Mouse (Mus musculus): ENCODE results near the gene Brsk2. TPM values are rescaled to one million over a fixed set of nuclear protein-coding genes. Genes with fewer than 3 reads are reported as not detected.

Brsk2 gene
- polyA plus RNA-seq, 2 experiments, result 0.03 to 0.05 TPM

DNA sequence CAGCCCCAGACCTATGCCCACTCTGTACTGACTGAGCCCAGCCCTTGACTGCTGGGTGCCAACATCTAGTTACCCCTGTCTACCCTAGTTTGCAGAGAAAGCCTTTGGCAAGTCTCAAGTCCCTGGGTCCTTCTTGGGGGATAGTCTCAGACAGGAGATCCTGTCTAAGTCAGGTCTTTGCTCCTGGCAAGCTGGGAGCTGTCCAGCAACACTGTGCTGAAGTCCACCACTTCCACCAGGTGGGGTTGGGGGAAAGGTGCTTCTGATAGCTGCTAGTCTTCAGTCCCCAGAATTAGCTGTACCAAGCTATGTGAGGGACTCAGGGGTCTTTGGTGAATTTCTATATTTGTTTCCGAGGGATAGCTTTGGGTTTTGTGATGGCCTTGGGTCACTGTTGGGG is 9.6 kb downstream of the Brsk2 start:
- H3K27me3 ChIP-seq (ENCODE audit: control insufficient read depth, insufficient read depth, low read length), result no peaks in the 10 kb centered on the region
- WGBS (ENCODE audit: insufficient replicate concordance), result 41% methylated on average over 1 of the region's 1 CpGs
- no peak overlapping the region for H3K27ac ChIP-seq
- no peak overlapping the region for H3K4me3 ChIP-seq (ENCODE audit: insufficient read depth in 1 of 2, low read depth in 2 of 2, low read length in 2 of 2)
- DNase-seq (ENCODE audit: low read depth in 3 of 3, low spot score in 3 of 3), result no peak
- no peak overlapping the region for H3K4me2 ChIP-seq (ENCODE audit: low read depth)
- no peak overlapping the region for H3K9ac ChIP-seq (replicated peaks)
- H3K36me3 ChIP-seq (replicated peaks; ENCODE audit: control insufficient read depth, insufficient read depth, low read depth), result no peaks in the 10 kb centered on the region
- no peak for ATAC-seq (ENCODE audit: insufficient read depth)
- H3K4me1 ChIP-seq (replicated peaks; ENCODE audit: control insufficient read depth in 2 of 2, insufficient read depth in 2 of 2, low read length in 1 of 2), result no peaks in the 10 kb centered on the region
- TF ChIP-seq EP300 (IDR thresholded peaks at IDR 0.05; ENCODE audit: low read depth) (no peak), CTCF (IDR thresholded peaks at IDR 0.05; ENCODE audit: low read depth) (no peak)
- H3K9me3 ChIP-seq (ENCODE audit: control insufficient read depth, low read length), result no peaks in the 10 kb centered on the region

DNA sequence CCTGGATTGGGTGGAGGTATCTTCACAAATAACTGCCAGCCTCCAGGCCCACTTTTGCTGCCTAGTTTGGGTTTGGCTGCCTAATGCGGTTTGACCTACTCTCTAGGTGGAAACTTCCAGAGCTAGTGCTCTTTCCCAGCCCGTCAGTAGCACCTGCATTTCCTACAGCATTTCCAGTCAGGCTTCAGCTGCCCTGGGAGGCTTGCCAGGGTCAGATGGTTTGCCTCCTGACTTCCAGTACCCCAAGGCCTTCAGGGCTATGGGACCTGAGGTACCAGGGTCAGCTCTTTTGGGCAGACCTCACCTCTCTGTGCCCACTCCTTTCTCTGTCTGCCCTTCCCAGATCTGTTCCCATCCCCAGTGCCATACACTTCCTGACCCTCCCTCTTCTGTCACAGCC is 11.4 kb downstream of the Brsk2 start:
- H3K36me3 ChIP-seq (replicated peaks; ENCODE audit: control insufficient read depth, insufficient read depth, low read depth), result no peaks in the 10 kb centered on the region
- DNase-seq (ENCODE audit: low read depth in 3 of 3, low spot score in 3 of 3) (no peak), ATAC-seq (ENCODE audit: insufficient read depth) (no peak)
- no peaks in the 10 kb centered on the region for H3K4me1 ChIP-seq (replicated peaks; ENCODE audit: control insufficient read depth in 2 of 2, insufficient read depth in 2 of 2, low read length in 1 of 2)
- WGBS (ENCODE audit: insufficient replicate concordance), result 51% methylated on average over 2 of the region's 2 CpGs
- no peak overlapping the region for H3K4me2 ChIP-seq (ENCODE audit: low read depth)
- no peak overlapping the region for H3K4me3 ChIP-seq (ENCODE audit: insufficient read depth in 1 of 2, low read depth in 2 of 2, low read length in 2 of 2)
- H3K27me3 ChIP-seq (ENCODE audit: control insufficient read depth, insufficient read depth, low read length), result no peaks in the 10 kb centered on the region
- TF ChIP-seq EP300 (IDR thresholded peaks at IDR 0.05; ENCODE audit: low read depth) (no peak), CTCF (IDR thresholded peaks at IDR 0.05; ENCODE audit: low read depth) (no peak)
- no peak overlapping the region for H3K27ac ChIP-seq
- H3K9ac ChIP-seq (replicated peaks), result no peak overlapping the region
- H3K9me3 ChIP-seq (ENCODE audit: control insufficient read depth, low read length), result no peaks in the 10 kb centered on the region

DNA sequence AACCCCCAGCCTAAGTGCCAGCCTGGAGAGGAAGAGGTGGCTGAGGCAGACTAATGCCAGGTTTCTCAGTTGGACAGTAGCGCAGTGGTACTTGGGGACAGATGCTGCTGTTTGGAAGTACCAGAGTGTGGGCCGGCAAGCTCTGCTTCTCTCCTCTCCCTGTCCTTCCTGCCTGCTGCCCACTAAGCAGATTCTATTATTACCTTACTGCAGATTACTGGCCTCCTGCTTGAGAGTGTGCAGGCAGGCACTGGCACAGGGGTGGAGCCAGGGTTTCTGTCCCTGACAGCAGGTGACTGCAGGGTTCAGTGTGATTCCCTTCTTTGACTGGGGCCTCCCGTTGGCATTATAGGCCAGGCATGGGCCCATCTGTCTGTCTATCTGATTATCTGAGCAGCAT is 11.9 kb downstream of the Brsk2 start:
- H3K4me2 ChIP-seq (ENCODE audit: low read depth), result no peak overlapping the region
- 67% methylated on average over 3 of the region's 3 CpGs for WGBS (ENCODE audit: insufficient replicate concordance)
- no peak for ATAC-seq (ENCODE audit: insufficient read depth)

DNA sequence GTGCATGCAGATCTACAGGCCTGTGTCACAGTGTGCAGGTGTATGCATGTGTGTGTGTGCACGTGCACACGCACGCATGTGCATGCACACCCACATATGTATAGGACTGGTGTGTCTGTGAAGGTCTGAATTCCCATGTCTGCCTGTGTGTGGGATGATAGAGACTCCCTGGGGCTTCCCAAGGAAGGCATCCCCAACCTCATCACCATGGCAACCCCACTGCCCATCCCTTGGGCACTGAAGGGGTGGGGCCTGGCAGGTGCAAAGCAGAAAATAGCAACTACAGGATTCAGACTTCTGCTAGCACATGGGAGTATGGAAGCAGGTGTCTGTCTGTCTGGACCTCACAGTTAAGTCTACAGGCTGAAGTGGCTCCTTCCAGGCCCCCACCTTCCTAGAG is 13.0 kb downstream of the Brsk2 start:
- no peak overlapping the region for H3K4me3 ChIP-seq (ENCODE audit: insufficient read depth in 1 of 2, low read depth in 2 of 2, low read length in 2 of 2)
- WGBS (ENCODE audit: insufficient replicate concordance), result 78% methylated on average over 3 of the region's 3 CpGs

More for the DNA sequence above, 11.9 kb downstream of the Brsk2 start:
- H3K4me1 ChIP-seq (replicated peaks; ENCODE audit: control insufficient read depth in 2 of 2, insufficient read depth in 2 of 2, low read length in 1 of 2), result no peaks in the 10 kb centered on the region
- no peaks in the 10 kb centered on the region for H3K27me3 ChIP-seq (ENCODE audit: control insufficient read depth, insufficient read depth, low read length)
- H3K27ac ChIP-seq, result no peak overlapping the region
- no peak overlapping the region for H3K4me3 ChIP-seq (ENCODE audit: insufficient read depth in 1 of 2, low read depth in 2 of 2, low read length in 2 of 2)
- no peak overlapping the region for H3K9ac ChIP-seq (replicated peaks)
- no peak for DNase-seq (ENCODE audit: low read depth in 3 of 3, low spot score in 3 of 3)
- H3K36me3 ChIP-seq (replicated peaks; ENCODE audit: control insufficient read depth, insufficient read depth, low read depth), result no peaks in the 10 kb centered on the region
- H3K9me3 ChIP-seq (ENCODE audit: control insufficient read depth, low read length), result no peaks in the 10 kb centered on the region
- TF ChIP-seq EP300 (IDR thresholded peaks at IDR 0.05; ENCODE audit: low read depth), result no peak
- no peak for TF ChIP-seq CTCF (IDR thresholded peaks at IDR 0.05; ENCODE audit: low read depth)

DNA sequence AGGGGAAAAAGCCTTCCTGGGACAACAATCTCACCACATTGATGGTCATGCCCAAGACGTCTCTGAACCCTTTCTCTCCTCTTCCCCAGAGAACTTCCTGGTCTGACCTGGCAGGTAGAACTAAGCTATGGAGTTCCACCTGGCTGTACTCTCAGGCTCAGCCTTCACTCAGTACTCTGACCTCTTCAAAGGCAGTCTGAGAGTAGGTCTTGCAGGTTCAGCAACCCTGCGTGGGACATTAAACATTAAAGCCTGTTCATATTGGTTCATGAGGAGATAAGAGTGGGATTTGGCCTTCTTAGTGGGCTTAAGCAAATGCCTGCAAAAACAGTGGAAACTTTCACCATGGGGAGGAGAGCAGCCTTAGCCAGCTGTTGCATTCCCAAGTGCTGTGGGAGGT is 16.7 kb downstream of the Brsk2 start:
- WGBS (ENCODE audit: insufficient replicate concordance), result 51% methylated on average over 2 of the region's 2 CpGs
- DNase-seq (ENCODE audit: low read depth in 3 of 3, low spot score in 3 of 3), result no peak
- ATAC-seq (ENCODE audit: insufficient read depth), result no peak

More for the DNA sequence above, 13.0 kb downstream of the Brsk2 start:
- no peak overlapping the region for H3K9ac ChIP-seq (replicated peaks)
- no peaks in the 10 kb centered on the region for H3K9me3 ChIP-seq (ENCODE audit: control insufficient read depth, low read length)
- no peak overlapping the region for H3K27ac ChIP-seq
- no peak for DNase-seq (ENCODE audit: low read depth in 3 of 3, low spot score in 3 of 3)
- TF ChIP-seq EP300 (IDR thresholded peaks at IDR 0.05; ENCODE audit: low read depth), result no peak
- no peak for TF ChIP-seq CTCF (IDR thresholded peaks at IDR 0.05; ENCODE audit: low read depth)
- no peak overlapping the region for H3K4me2 ChIP-seq (ENCODE audit: low read depth)
- no peaks in the 10 kb centered on the region for H3K36me3 ChIP-seq (replicated peaks; ENCODE audit: control insufficient read depth, insufficient read depth, low read depth)
- no peak for ATAC-seq (ENCODE audit: insufficient read depth)
- H3K4me1 ChIP-seq (replicated peaks; ENCODE audit: control insufficient read depth in 2 of 2, insufficient read depth in 2 of 2, low read length in 1 of 2), result no peaks in the 10 kb centered on the region
- H3K27me3 ChIP-seq (ENCODE audit: control insufficient read depth, insufficient read depth, low read length), result no peaks in the 10 kb centered on the region

More for the DNA sequence above, 16.7 kb downstream of the Brsk2 start:
- Histone ChIP-seq H3K9ac (replicated peaks) (no peak overlapping the region), H3K36me3 (replicated peaks; ENCODE audit: control insufficient read depth, insufficient read depth, low read depth) (no peaks in the 10 kb centered on the region), H3K4me1 (replicated peaks; ENCODE audit: control insufficient read depth in 2 of 2, insufficient read depth in 2 of 2, low read length in 1 of 2) (no peaks in the 10 kb centered on the region), H3K4me2 (ENCODE audit: low read depth) (no peak overlapping the region), H3K27ac (no peak overlapping the region), H3K27me3 (ENCODE audit: control insufficient read depth, insufficient read depth, low read length) (no peaks in the 10 kb centered on the region), H3K9me3 (ENCODE audit: control insufficient read depth, low read length) (no peaks in the 10 kb centered on the region), H3K4me3 (ENCODE audit: insufficient read depth in 1 of 2, low read depth in 2 of 2, low read length in 2 of 2) (no peak overlapping the region)
- TF ChIP-seq EP300 (IDR thresholded peaks at IDR 0.05; ENCODE audit: low read depth), result no peak
- TF ChIP-seq CTCF (IDR thresholded peaks at IDR 0.05; ENCODE audit: low read depth), result no peak
